Mouse (Mus musculus) hindbrain, embryonic 14.5 days (tissue): ENCODE measurements around the gene Josd2. TPM values are rescaled to one million over a fixed set of nuclear protein-coding genes. Genes with fewer than 3 reads are reported as not detected.

Source experiments
- ATAC-seq: fragments of 200-750 bp; cut with Nextera tagmentation; 2 replicates; pipeline ENCODE4 v1.8.0; 2017; ENCODE audit warnings: moderate number of reproducible peaks, mild to moderate bottlenecking, moderate TSS enrichment, moderate library complexity; ENCODE audit not compliant: low FRiP score
- DNase-seq: peaks from one replicate; pipeline ENCODE4 v3.0.0-alpha.2; 2015; ENCODE audit warnings: low spot score
- H3K27ac ChIP-seq: fragments of 300-500 bp; sonication (generic); 2 replicates; pipeline ENCODE4 v1.5.1; 2014; ENCODE audit warnings: mild to moderate bottlenecking, moderate library complexity
- H3K27me3 ChIP-seq: fragments of 300-500 bp; sonication (generic); 2 replicates; pipeline ENCODE4 v1.6.1; 2014; ENCODE audit warnings: mild to moderate bottlenecking, low read length, mixed read lengths; ENCODE audit not compliant: control insufficient read depth, insufficient read depth
- H3K36me3 ChIP-seq: fragments of 300-500 bp; sonication (generic); replicated peaks from 2 replicates; pipeline ENCODE4 v1.6.1; 2014; ENCODE audit not compliant: control insufficient read depth, insufficient read depth
- H3K4me1 ChIP-seq: fragments of 300-500 bp; sonication (generic); replicated peaks from 2 replicates; pipeline ENCODE4 v1.6.1; 2014; ENCODE audit warnings: antibody characterized with exemption, low read length, mixed read lengths; ENCODE audit not compliant: control insufficient read depth, insufficient read depth
- H3K4me2 ChIP-seq: fragments of 300-500 bp; sonication (generic); replicated peaks from 2 replicates; pipeline ENCODE4 v1.6.1; 2014; ENCODE audit warnings: mild to moderate bottlenecking, moderate library complexity
- H3K4me3 ChIP-seq: fragments of 300-500 bp; sonication (generic); replicated peaks from 2 replicates; pipeline ENCODE4 v1.5.1; 2014; ENCODE audit warnings: mild to moderate bottlenecking, low read length
- H3K9ac ChIP-seq: fragments of 300-500 bp; sonication (generic); 2 replicates; pipeline ENCODE4 v1.6.1; 2014
- H3K9me3 ChIP-seq: fragments of 300-500 bp; sonication (generic); 2 replicates; pipeline ENCODE4 v1.6.1; 2016; ENCODE audit warnings: low read length; ENCODE audit not compliant: control insufficient read depth
- WGBS: fragments of 180-500 bp; shearing (Covaris S2); extraction: QIAGEN DNeasy Blood & Tissue Kit; methylation state at CpG from one replicate; pipeline ENCODE4 v1.1.7; 2014; 5-methylcytosine and 5-hydroxymethylcytosine counted together
- polyA plus RNA-seq: library from polyadenylated mRNA; unstranded; fragments of >200 nt; fragmentation: Nextera tagmentation; extraction: Ambion mirVana; gene quantifications from 2 replicates; pipeline ENCODE4 v1.2.1, GENCODE M21; 2014

Gene Josd2
- polyA plus RNA-seq, 1 experiment from 2014 or later, result 33.4 TPM

DNA sequence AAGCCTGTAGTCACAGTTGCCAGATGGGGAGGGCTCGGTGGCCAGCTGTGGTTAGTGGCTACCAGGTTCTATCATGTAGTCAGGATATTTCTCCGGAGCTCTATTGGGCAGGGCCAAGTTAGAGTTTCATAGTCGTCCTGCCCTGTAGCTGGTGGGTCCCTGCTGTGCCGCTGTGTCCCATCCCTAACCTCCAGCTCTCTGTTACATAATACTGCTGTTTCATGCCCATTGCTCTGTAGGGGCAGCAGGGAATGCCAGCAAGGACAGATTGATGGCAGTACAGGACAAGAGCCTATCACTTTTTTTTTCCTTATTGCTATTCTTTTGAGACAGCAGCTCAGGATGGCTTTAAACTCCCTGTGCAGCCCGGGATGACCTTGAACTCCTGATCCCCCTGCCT, 32.0 kb upstream of the Josd2 start:
- Histone ChIP-seq H3K4me1 (peaks cover 28% of the 10 kb centered on the region), H3K36me3 (0 out of 2 replicates have a peak, but pooled peaks cover 4% of the 10 kb centered on the region)
- no peak for ATAC-seq

GRCm38 (mm10) chr7:44436267-44436666, 31.5 kb upstream of the Josd2 start:
- ATAC-seq (no peak), DNase-seq (no peak)
- H3K27me3 ChIP-seq, result no peaks in the 10 kb centered on the region
- H3K27ac ChIP-seq, result no peak overlapping the region
- no peaks in the 10 kb centered on the region for H3K9me3 ChIP-seq
- 0 out of 2 replicates have a peak, but pooled peaks cover 4% of the 10 kb centered on the region for H3K36me3 ChIP-seq
- no peak overlapping the region for H3K4me3 ChIP-seq
- 19% methylated on average over 1 of the region's 1 CpGs for WGBS
- peaks cover 28% of the 10 kb centered on the region for H3K4me1 ChIP-seq
- no peak overlapping the region for H3K4me2 ChIP-seq
- H3K9ac ChIP-seq, result no peak overlapping the region

More for the DNA sequence above, 32.0 kb upstream of the Josd2 start:
- Histone ChIP-seq H3K4me2 (no peak overlapping the region), H3K4me3 (no peak overlapping the region), H3K27me3 (no peaks in the 10 kb centered on the region), H3K9me3 (no peaks in the 10 kb centered on the region), H3K9ac (no peak overlapping the region), H3K27ac (no peak overlapping the region)
- DNase-seq, result no peak
- 67% methylated on average over 5 of the region's 5 CpGs for WGBS

GRCm38 (mm10) chr7:44437188-44437587, 30.6 kb upstream of the Josd2 start:
- H3K27ac ChIP-seq, result no peak overlapping the region
- WGBS, result 76% methylated on average over 1 of the region's 1 CpGs
- DNase-seq (no peak), ATAC-seq (no peak)
- no peak overlapping the region for H3K9ac ChIP-seq
- H3K36me3 ChIP-seq, result 0 out of 2 replicates have a peak, but pooled peaks cover 4% of the 10 kb centered on the region
- no peak overlapping the region for H3K4me3 ChIP-seq
- H3K4me1 ChIP-seq, result peaks cover 20% of the 10 kb centered on the region
- no peaks in the 10 kb centered on the region for H3K9me3 ChIP-seq
- H3K27me3 ChIP-seq, result no peaks in the 10 kb centered on the region
- H3K4me2 ChIP-seq, result no peak overlapping the region

DNA sequence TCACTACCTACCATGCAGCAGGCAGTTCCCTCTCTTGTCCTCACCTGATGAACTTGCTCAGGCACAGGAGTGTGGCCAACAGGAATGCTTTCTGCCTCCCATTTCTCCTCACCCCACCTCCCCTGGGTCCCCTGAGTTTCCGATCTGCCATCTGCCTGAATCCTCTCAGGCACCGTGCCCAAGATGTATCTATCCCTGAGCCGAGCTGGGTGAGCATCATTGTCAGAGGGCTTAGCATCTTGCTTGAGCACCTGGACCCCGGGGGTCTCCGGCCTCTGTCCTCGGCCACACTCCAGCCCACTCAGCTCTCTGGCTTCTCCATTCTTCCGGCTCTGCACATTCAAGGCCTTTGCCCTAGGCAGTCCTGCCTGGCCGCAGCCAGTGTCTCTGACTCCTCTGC, 29.8 kb upstream of the Josd2 start:
- H3K4me1 ChIP-seq, result peaks cover 13% of the 10 kb centered on the region
- no peak for DNase-seq
- no peak overlapping the region for H3K27ac ChIP-seq
- ATAC-seq, result no peak
- 0 out of 2 replicates have a peak, but pooled peaks cover 4% of the 10 kb centered on the region for H3K36me3 ChIP-seq
- no peak overlapping the region for H3K4me2 ChIP-seq
- no peaks in the 10 kb centered on the region for H3K9me3 ChIP-seq
- no peaks in the 10 kb centered on the region for H3K27me3 ChIP-seq
- WGBS, result 60% methylated on average over 8 of the region's 8 CpGs
- peak overlapping the region; percentile 4; the same call in 1 of the 2 replicates for H3K9ac ChIP-seq
- no peak overlapping the region for H3K4me3 ChIP-seq

DNA sequence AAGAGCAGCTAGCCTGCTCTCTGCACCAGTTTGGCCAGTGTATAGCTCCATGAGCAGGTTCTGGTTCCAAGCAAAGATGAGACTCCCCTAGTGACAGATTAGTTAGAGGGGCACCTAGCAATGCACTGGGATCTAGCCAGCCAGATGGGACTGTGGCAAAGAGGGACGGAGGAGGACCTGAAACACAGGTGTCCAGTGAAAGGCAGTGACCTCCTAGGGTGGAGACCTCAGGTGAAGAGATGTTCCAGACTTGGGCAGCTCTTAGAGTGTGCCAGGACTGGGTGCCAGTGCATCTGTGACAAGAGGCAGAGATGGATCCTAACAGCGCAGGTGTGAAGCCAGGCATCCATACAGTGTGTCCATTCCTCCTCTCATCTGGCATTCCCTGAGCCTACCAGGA, 28.1 kb upstream of the Josd2 start:
- Histone ChIP-seq H3K27ac (no peak overlapping the region), H3K4me1 (peaks cover 28% of the 10 kb centered on the region), H3K9ac (no peak overlapping the region), H3K4me3 (no peak overlapping the region), H3K27me3 (no peaks in the 10 kb centered on the region), H3K4me2 (no peak overlapping the region), H3K36me3 (peaks cover 8% of the 10 kb centered on the region), H3K9me3 (no peaks in the 10 kb centered on the region)
- DNase-seq, result no peak
- ATAC-seq, result no peak
- WGBS, result 76% methylated on average over 2 of the region's 2 CpGs

GRCm38 (mm10) chr7:44440479-44440878, 27.3 kb upstream of the Josd2 start:
- Histone ChIP-seq H3K9ac (no peak overlapping the region), H3K4me3 (no peak overlapping the region), H3K4me1 (peaks cover 36% of the 10 kb centered on the region), H3K9me3 (no peaks in the 10 kb centered on the region), H3K4me2 (no peak overlapping the region), H3K36me3 (peaks cover 12% of the 10 kb centered on the region), H3K27me3 (no peaks in the 10 kb centered on the region), H3K27ac (peak overlapping the region; percentile 100; the same call in 1 of the 2 replicates)
- DNase-seq, result no peak
- ATAC-seq, result no peak
- WGBS, result 84% methylated on average over 1 of the region's 1 CpGs

DNA sequence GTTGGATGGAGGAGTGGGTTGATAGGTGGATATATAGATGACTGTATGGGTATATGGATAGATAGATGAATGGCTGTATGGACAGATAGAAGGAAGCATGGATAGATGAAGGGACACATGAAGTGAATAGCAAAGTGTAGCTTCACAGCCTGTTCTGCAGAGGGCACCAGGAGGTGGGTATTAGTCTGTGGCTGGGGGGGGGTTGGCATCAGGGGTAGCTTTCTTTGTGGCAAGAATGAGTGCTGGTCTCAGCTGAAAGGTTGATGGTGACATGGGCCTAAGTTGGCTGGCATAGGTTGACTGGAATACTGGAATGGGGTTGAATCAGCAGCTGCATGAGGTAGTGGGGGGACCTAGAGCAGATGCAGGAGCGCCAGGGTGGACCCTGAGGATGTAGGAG, 26.6 kb upstream of the Josd2 start:
- Histone ChIP-seq H3K4me1 (peaks cover 43% of the 10 kb centered on the region), H3K9me3 (no peaks in the 10 kb centered on the region), H3K27me3 (no peaks in the 10 kb centered on the region), H3K9ac (peak overlapping the region; percentile 100), H3K4me2 (peak overlapping the region; percentile 98), H3K4me3 (peak overlapping the region; percentile 91), H3K27ac (peak overlapping the region; percentile 100), H3K36me3 (peaks cover 19% of the 10 kb centered on the region)
- no peak for DNase-seq
- 11% methylated on average over 1 of the region's 1 CpGs for WGBS
- ATAC-seq, result no peak

DNA sequence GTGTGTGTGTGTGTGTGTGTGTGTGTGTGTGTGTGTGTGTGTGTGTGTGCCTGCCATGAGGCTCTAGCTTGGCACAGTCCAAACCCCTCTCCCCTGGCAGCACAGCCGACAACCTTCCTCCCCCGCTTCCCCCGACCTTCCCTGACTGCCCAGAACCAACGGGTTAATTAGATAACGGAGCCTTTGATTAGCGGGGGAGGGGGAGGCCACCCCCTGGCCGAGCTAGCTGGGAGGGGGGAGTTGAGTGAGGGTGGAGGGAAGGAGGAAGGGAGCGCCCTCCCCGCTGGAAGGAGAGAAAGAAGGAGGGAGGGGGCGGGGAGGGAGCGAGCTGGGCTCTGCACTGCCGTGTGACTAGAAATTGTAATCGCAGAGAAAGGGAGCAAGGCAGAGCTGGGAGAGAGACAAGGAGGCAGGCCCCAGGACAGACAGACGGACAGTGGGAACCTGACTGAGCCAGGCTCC, 26.1 kb upstream of the Josd2 start:
- peak overlapping the region; percentile 98 for H3K4me2 ChIP-seq
- peaks cover 24% of the 10 kb centered on the region for H3K36me3 ChIP-seq
- peak overlapping the region; percentile 100 for H3K27ac ChIP-seq
- DNase-seq (peak; percentile 79), ATAC-seq (peak; percentile 80)
- peaks cover 48% of the 10 kb centered on the region for H3K4me1 ChIP-seq
- H3K27me3 ChIP-seq, result no peaks in the 10 kb centered on the region
- peak overlapping the region; percentile 100 for H3K9ac ChIP-seq
- under 1% methylated on average over 12 of the region's 14 CpGs for WGBS
- H3K4me3 ChIP-seq, result peak overlapping the region; percentile 91
- H3K9me3 ChIP-seq, result no peaks in the 10 kb centered on the region

DNA sequence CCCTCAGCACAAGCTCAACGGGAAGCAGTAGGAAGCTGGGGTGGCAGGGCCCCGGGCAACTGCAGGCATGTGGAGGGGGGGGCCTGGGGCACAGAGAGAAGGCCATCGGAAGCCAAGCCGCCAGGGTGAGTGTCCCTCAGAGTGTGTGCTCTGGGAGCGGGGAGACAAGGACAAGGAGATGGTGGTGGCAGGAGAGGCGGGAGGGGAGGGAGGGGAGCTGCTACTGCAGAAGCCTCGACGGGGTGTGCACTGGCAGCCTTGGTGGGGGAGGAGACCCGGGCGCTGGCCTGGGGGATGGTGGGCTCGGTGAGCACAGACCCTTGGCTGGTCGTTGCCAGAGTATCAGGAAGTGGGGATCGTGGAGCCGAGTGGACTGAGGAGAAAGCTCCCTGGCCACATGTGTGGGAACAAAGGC, 25.4 kb upstream of the Josd2 start:
- H3K4me3 ChIP-seq, result peak overlapping the region; percentile 91
- peaks cover 30% of the 10 kb centered on the region for H3K36me3 ChIP-seq
- ATAC-seq, result peak; percentile 31
- WGBS, result 1% methylated on average over 14 of the region's 14 CpGs
- no peak for DNase-seq
- H3K4me1 ChIP-seq, result peaks cover 54% of the 10 kb centered on the region
- H3K9me3 ChIP-seq, result no peaks in the 10 kb centered on the region
- H3K4me2 ChIP-seq, result peak overlapping the region; percentile 98
- peak overlapping the region; percentile 100 for H3K9ac ChIP-seq
- H3K27me3 ChIP-seq, result no peaks in the 10 kb centered on the region
- H3K27ac ChIP-seq, result peak overlapping the region; percentile 100
